Mouse (Mus musculus) hindbrain, embryonic 16.5 days (tissue): ENCODE results near the gene Crebl2. TPM values are rescaled to one million over a fixed set of nuclear protein-coding genes. Genes with fewer than 3 reads are reported as not detected.

Source experiments
- ATAC-seq: fragments of 200-750 bp; cut with Nextera tagmentation; 2 replicates; pipeline ENCODE4 v1.8.0; 2017; ENCODE audit warnings: moderate TSS enrichment, moderate library complexity
- H3K27ac ChIP-seq: fragments of 300-500 bp; sonication (generic); 2 replicates; pipeline ENCODE4 v1.5.1; 2014; ENCODE audit warnings: low read depth, mild to moderate bottlenecking, control low read depth, low read length, moderate library complexity
- H3K27me3 ChIP-seq: fragments of 300-500 bp; sonication (generic); replicated peaks from 2 replicates; pipeline ENCODE4 v1.6.1; 2014; ENCODE audit warnings: low read length; ENCODE audit not compliant: control insufficient read depth, insufficient read depth
- H3K36me3 ChIP-seq: fragments of 300-500 bp; sonication (generic); 2 replicates; pipeline ENCODE4 v1.6.1; 2014; ENCODE audit warnings: mild to moderate bottlenecking, low read length, moderate library complexity, mixed read lengths; ENCODE audit not compliant: control insufficient read depth, insufficient read depth
- H3K4me1 ChIP-seq: fragments of 300-500 bp; sonication (generic); 2 replicates; pipeline ENCODE4 v1.6.1; 2014; ENCODE audit warnings: low read depth, low read length; ENCODE audit not compliant: control insufficient read depth, insufficient read depth
- H3K4me2 ChIP-seq: fragments of 300-500 bp; sonication (generic); 2 replicates; pipeline ENCODE4 v1.6.1; 2014; ENCODE audit warnings: mild to moderate bottlenecking, low read length, control low read depth, moderate library complexity
- H3K4me3 ChIP-seq: fragments of 300-500 bp; sonication (generic); 2 replicates; pipeline ENCODE4 v1.5.1; 2014; ENCODE audit warnings: mild to moderate bottlenecking, low read length, control low read depth, moderate library complexity
- H3K9ac ChIP-seq: fragments of 300-500 bp; sonication (generic); 2 replicates; pipeline ENCODE4 v1.6.1; 2014; ENCODE audit warnings: low read depth, mild to moderate bottlenecking, control low read depth, low read length, moderate library complexity
- H3K9me3 ChIP-seq: fragments of 300-500 bp; sonication (generic); 2 replicates; pipeline ENCODE4 v1.6.1; 2014; ENCODE audit warnings: mild to moderate bottlenecking, low read length, moderate library complexity; ENCODE audit not compliant: control insufficient read depth
- WGBS: fragments of 180-500 bp; shearing (Covaris S2); extraction: QIAGEN DNeasy Blood & Tissue Kit; methylation state at CpG from one replicate; pipeline ENCODE4 v1.1.7; 2014; 5-methylcytosine and 5-hydroxymethylcytosine counted together
- polyA plus RNA-seq: library from polyadenylated mRNA; unstranded; fragments of >200 nt; fragmentation: Nextera tagmentation; extraction: Ambion mirVana; gene quantifications from 2 replicates; pipeline ENCODE4 v1.2.1, GENCODE M21; 2015

Crebl2 gene
- polyA plus RNA-seq, 1 experiment from 2014 or later = 3.9 TPM

GRCm38 (mm10) chr6:134903891-134904884, 74.2 kb downstream of the Crebl2 start:
- Histone ChIP-seq H3K4me2 (no peak overlapping the region), H3K27me3 (no peaks in the 10 kb centered on the region), H3K27ac (no peak overlapping the region), H3K4me3 (no peak overlapping the region), H3K9ac (no peak overlapping the region), H3K4me1 (peaks cover 2% of the 10 kb centered on the region), H3K36me3 (no peaks in the 10 kb centered on the region), H3K9me3 (no peaks in the 10 kb centered on the region)
- no peak for ATAC-seq
- WGBS = 94% methylated on average over 10 of the region's 10 CpGs

GRCm38 (mm10) chr6:134905811-134906210, 75.9 kb downstream of the Crebl2 start:
- no peak overlapping the region for H3K4me2 ChIP-seq

More at GRCm38 (mm10) chr6:134905811-134906210, 75.9 kb downstream of the Crebl2 start:
- 93% methylated on average over 1 of the region's 1 CpGs for WGBS
- no peak for ATAC-seq
- Histone ChIP-seq H3K27me3 (no peaks in the 10 kb centered on the region), H3K36me3 (no peaks in the 10 kb centered on the region), H3K4me1 (no peaks in the 10 kb centered on the region), H3K27ac (no peak overlapping the region), H3K9ac (no peak overlapping the region), H3K4me3 (no peak overlapping the region), H3K9me3 (no peaks in the 10 kb centered on the region)

Other genes with a start within 250 kb of the Crebl2 start
- gene Mansc1, start 197.7 kb upstream of the Crebl2 start, polyA plus RNA-seq = 1.3 and 1.7 TPM in 2 replicates
- gene Borcs5, start 190.6 kb upstream of the Crebl2 start, polyA plus RNA-seq = 39.3 and 42.8 TPM in 2 replicates
- 4.7 and 5.1 TPM in 2 replicates for gene Dusp16, start 37.5 kb upstream of the Crebl2 start, polyA plus RNA-seq
- 36.1 and 41.3 TPM in 2 replicates for gene Gpr19, start 68.4 kb downstream of the Crebl2 start, polyA plus RNA-seq
- 12.6 and 15.1 TPM in 2 replicates for gene Cdkn1b, start 90.2 kb downstream of the Crebl2 start, polyA plus RNA-seq
- gene Apold1, start 151.6 kb downstream of the Crebl2 start, polyA plus RNA-seq = 4.4 and 5.7 TPM in 2 replicates
- gene Ddx47, start 181.5 kb downstream of the Crebl2 start, polyA plus RNA-seq = 74.2 and 78.7 TPM in 2 replicates
- 0.24 and 0.28 TPM in 2 replicates for gene Gprc5a, start 235.5 kb downstream of the Crebl2 start, polyA plus RNA-seq